Comparison of ENCODE assay signal across 15 mouse cellular contexts in genomic region chr19:24988831-24989230, GRCm38 (mm10). TPM values are rescaled to one million over a fixed set of nuclear protein-coding genes. Genes with fewer than 3 reads are reported as not detected.
DNase-seq lines count a peak whose midpoint lies in the region; ATAC-seq and TF ChIP-seq lines count a peak whose summit lies in the region.
"Had no signal": no experiment of that assay in that cellular context is flagged by ENCODE, and none has a peak within 500 bp of the region (broad histone marks: within the 10 kb centered on the region; RNA-seq: fewer than 3 reads in every experiment).

No protein-coding gene starts in this region.

- no peaks in the 10 kb centered on the region for H3K36me3 ChIP-seq in lung, embryonic 16.5 days (ENCODE audit: control insufficient read depth, insufficient read depth, low read length)
- H3K36me3 ChIP-seq: embryonic facial prominence, embryonic 10.5 days; kidney, embryonic 15.5 days; limb, embryonic 10.5 days; liver, embryonic 15.5 days had no signal

- no peak overlapping the region for H3K4me2 ChIP-seq in lung, embryonic 16.5 days (ENCODE audit: low read depth, low read length)
- H3K4me2 ChIP-seq: kidney, embryonic 15.5 days; liver, embryonic 15.5 days had no signal

- peak; percentile 39 to 44 for DNase-seq in heart, postnatal 10 days
- no peak for DNase-seq in heart, adult 8-10 months (ENCODE audit: low spot score)
- peak; percentile 36 to 38 for DNase-seq in lung, adult 18-20 months
- no peak for DNase-seq in lung, adult 2 months
- no peak for DNase-seq in embryo, embryonic 10.5 days (ENCODE audit: low spot score)
- DNase-seq in natural killer cell, adult 2 months (ENCODE audit: low spot score in 2 of 2) = no peak
- DNase-seq: midbrain, embryonic 14.5 days; thymus, postnatal 4 days had no signal

- intact Hi-C loops in heart, postnatal 10 days (cut with DNase I) = no loop called here

- no peak overlapping the region for H3K9ac ChIP-seq in lung, embryonic 16.5 days (ENCODE audit: low read length)
- H3K9ac ChIP-seq: kidney, embryonic 15.5 days; liver, embryonic 15.5 days had no signal

- no peaks in the 10 kb centered on the region for H3K27me3 ChIP-seq in lung, embryonic 16.5 days (ENCODE audit: control insufficient read depth, insufficient read depth, low read depth, low read length)
- H3K27me3 ChIP-seq: kidney, embryonic 15.5 days; liver, embryonic 15.5 days had no signal

- no peak overlapping the region for H3K4me3 ChIP-seq in lung, adult 2 months (replicated peaks; ENCODE audit: extremely low read depth, low read depth, low read length)
- H3K4me3 ChIP-seq in lung, embryonic 16.5 days (ENCODE audit: low read length) = no peak overlapping the region
- H3K4me3 ChIP-seq: embryonic facial prominence, embryonic 10.5 days; kidney, embryonic 15.5 days; limb, embryonic 10.5 days; liver, embryonic 15.5 days had no signal

- no peak overlapping the region for H3K27ac ChIP-seq in lung, embryonic 16.5 days (ENCODE audit: low read length)
- H3K27ac ChIP-seq: embryonic facial prominence, embryonic 10.5 days; kidney, embryonic 15.5 days; limb, embryonic 10.5 days; liver, embryonic 15.5 days had no signal

- H3K9me3 ChIP-seq in lung, embryonic 16.5 days (ENCODE audit: control insufficient read depth, low read length) = no peaks in the 10 kb centered on the region
- H3K9me3 ChIP-seq: embryonic facial prominence, embryonic 10.5 days; kidney, embryonic 15.5 days; limb, embryonic 10.5 days; liver, embryonic 15.5 days had no signal

- 34% methylated on average over 5 of the region's 5 CpGs for WGBS in lung, adult 2 months
- WGBS in lung, embryonic 16.5 days = 52% methylated on average over 5 of the region's 5 CpGs

- peak; percentile 41; the same call in 1 of the 2 replicates for ATAC-seq in lung, embryonic 16.5 days (ENCODE audit: low read depth)
- peak; percentile 49 for ATAC-seq in megakaryocyte progenitor cell, adult 5-6 weeks (replicated peaks; ENCODE audit: poor library complexity)
- ATAC-seq: forebrain, embryonic 14.5 days had no signal

- H3K4me1 ChIP-seq in lung, adult 2 months (ENCODE audit: control insufficient read depth, insufficient read depth, low read length) = peaks cover 2% of the 10 kb centered on the region; the same call in 1 of the 2 replicates
- no peaks in the 10 kb centered on the region for H3K4me1 ChIP-seq in lung, embryonic 16.5 days (replicated peaks; ENCODE audit: control insufficient read depth, insufficient read depth, low read length)
- H3K4me1 ChIP-seq: embryonic facial prominence, embryonic 10.5 days; kidney, embryonic 15.5 days; limb, embryonic 10.5 days had no signal

- no peak for TF ChIP-seq POLR2A in lung, adult 2 months (IDR thresholded peaks at IDR 0.05; ENCODE audit: borderline replicate concordance, extremely low read depth, low read depth, low read length)

- TF ChIP-seq CTCF in lung, adult 2 months (IDR thresholded peaks at IDR 0.05; ENCODE audit: insufficient read depth, low read length) = no peak

RNA-seq across cellular contexts. Expression of gene Dock8, which starts 10.5 kb away (rescaled TPM):
- 10 to 100 TPM; 16.3 to 18.5 TPM for total RNA-seq in heart, postnatal 10 days (2021)
- total RNA-seq in heart, adult 8-10 months (2022) = 10 to 100 TPM; 17.9 to 22.7 (median 22.2) TPM
- polyA plus RNA-seq in lung, adult 2 months (2012; rRNA removed) = 19.8 and 25.1 TPM in 2 replicates
- polyA plus RNA-seq in lung, embryonic 16.5 days (2015; fragmentation: Nextera tagmentation; extraction: Ambion mirVana) = 3.9 and 5.0 TPM in 2 replicates
- 81.8 and 91.6 TPM in 2 replicates for total RNA-seq in megakaryocyte progenitor cell, adult 5-6 weeks (2015)
- 40.7 and 45.9 TPM in 2 replicates for total RNA-seq in megakaryocyte progenitor cell, adult 5-6 weeks (2017)

RNA-seq across cellular contexts. Expression of gene Cbwd1, which starts 27.4 kb away (rescaled TPM):
- total RNA-seq in heart, postnatal 10 days (2021) = 10 to 100 TPM; 11.5 to 12.3 TPM
- total RNA-seq in heart, adult 8-10 months (2022) = 10 to 100 TPM; 10.2 to 14.4 (median 11.8) TPM
- polyA plus RNA-seq in lung, adult 2 months (2012; rRNA removed) = 0.96 and 2.6 TPM in 2 replicates
- 19.7 and 21.4 TPM in 2 replicates for polyA plus RNA-seq in lung, embryonic 16.5 days (2015; fragmentation: Nextera tagmentation; extraction: Ambion mirVana)
- total RNA-seq in megakaryocyte progenitor cell, adult 5-6 weeks (2015) = 20.2 and 21.9 TPM in 2 replicates
- 41.9 and 44.6 TPM in 2 replicates for total RNA-seq in megakaryocyte progenitor cell, adult 5-6 weeks (2017)

Comparison
In these comparisons a context has a peak if more than half of its experiments do, and no peak if none do; other contexts are left out.
1. DNase-seq: peak in heart, postnatal 10 days (2 of 2) and lung, adult 18-20 months (2 of 2); none in heart, adult 8-10 months (single experiment), lung, adult 2 months (single experiment), embryo, embryonic 10.5 days (single experiment) and natural killer cell, adult 2 months (0 of 2).